Mouse (Mus musculus): Measurements from ENCODE around the gene Gabrb1.
A peak's percentile ranks its signal among the peaks of the same experiment; 100 is the strongest.

Gabrb1 gene

DNA sequence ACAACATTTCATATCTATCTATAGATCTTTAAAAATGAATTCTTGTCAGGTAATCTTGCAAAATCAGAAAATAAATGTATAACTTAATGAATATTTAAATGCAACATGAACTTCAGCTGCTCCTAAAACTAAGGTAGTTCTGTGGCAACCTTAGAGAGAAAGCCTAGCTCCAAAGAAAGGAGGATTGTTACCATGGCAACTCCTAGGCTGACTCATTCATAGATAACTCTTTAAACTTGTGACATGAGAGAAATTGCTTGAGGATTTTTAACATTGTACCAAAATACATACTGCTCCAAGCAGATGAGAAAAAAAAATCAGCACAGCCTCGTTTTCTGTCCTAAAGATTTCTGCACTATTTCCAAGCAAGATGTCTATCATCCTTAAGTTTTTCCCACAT, 171.1 kb downstream of the Gabrb1 start:
- DNase-seq (ENCODE audit: low spot score in 2 of 2), result no peak

DNA sequence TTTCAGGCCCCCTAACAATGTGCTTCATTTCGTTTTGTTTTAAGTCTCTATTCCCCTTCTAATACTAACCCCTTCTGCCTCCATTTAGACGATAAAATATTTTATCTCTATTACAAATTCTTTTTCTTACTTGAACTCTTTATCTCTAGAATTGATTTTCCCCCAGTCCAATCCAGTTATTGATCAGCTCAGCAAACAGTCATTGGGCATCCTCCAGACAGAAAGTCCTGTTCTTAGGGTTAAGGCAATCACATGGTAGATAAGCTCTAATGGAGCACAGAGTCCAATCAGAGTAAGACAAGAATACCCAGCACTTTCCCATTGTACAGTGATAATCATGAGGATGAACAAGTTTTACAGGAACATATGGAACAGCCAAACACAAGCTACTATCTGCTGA, 172.4 kb downstream of the Gabrb1 start:
- DNase-seq (ENCODE audit: low spot score in 2 of 2), result no peak

DNA sequence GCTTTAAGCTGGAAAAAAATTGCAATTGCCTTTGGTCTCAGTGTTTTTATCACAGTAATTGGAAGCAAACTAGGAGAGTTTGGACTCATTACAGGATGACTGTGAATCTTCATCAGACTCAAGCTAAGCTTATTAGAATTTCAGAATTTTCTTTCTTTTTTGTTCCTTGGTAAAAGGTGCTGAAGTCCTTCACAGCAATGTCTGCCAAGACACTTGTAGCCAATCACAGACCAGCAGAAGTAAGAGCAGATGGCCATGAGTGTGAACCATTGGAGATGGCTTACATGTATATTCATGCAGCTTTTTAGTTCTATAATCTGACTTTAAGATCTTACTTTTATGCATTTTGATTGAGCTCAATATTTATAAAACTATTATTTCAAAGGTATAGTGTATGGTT, 184.3 kb downstream of the Gabrb1 start:
- DNase-seq (ENCODE audit: low spot score in 2 of 2), result no peak

DNA sequence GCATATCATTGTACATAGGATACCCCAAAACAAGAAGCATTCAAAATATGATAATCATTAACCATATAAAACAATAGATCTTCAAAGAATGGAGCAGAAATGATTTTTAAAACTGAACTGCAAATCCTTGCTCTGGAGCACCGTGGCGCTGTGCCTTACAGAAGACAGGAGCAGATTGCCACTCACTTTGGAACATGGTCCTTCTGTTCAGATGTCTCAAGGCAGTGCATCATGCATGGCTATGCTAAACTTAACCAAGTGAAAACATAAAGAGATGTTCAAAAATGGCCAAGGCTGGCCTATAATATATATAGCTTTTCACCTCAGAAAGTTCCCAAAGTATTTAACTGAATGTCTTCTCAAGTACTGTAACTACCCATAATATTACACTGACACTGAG, 240.3 kb downstream of the Gabrb1 start:
- no peak for DNase-seq (ENCODE audit: low spot score in 2 of 2)

DNA sequence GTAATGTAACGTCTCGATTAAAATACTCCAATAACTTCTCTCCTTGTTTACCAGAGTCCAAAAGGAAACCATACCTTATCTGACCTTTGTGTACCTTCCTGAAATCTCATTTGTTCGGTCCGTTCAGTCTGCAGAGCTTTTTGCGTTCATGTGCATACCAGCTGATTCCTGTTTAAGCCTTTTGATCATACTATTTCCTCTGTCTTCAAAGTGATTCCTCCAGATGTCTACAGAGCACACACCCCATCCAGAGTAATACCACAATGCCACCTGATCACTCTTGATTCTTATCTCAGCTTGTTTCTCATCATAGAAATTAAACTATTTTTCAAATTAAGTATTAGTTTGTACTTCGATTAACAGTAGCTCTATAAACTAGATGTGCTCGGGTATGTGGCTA, 245.5 kb downstream of the Gabrb1 start:
- DNase-seq (ENCODE audit: low spot score in 2 of 2), result no peak

DNA sequence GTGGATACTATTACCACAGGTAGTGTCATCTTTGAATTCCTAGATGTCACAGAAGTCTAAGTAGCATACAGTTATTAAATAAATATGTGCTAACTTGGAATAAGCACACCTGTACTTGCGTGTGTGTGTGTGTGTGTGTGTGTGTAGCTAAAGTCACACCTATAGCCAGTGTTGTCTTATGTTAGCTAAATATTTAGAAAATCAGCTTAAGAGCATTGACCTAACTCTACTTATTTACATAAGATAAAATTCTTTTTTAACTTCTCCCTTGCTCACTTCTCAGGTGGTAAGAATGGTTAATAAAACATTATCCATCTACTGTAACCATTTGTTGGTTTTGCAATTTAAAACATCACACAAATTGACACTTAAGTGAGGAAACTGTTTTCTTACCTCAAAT, 256.1 kb downstream of the Gabrb1 start:
- no peak for DNase-seq (ENCODE audit: low spot score in 2 of 2)

DNA sequence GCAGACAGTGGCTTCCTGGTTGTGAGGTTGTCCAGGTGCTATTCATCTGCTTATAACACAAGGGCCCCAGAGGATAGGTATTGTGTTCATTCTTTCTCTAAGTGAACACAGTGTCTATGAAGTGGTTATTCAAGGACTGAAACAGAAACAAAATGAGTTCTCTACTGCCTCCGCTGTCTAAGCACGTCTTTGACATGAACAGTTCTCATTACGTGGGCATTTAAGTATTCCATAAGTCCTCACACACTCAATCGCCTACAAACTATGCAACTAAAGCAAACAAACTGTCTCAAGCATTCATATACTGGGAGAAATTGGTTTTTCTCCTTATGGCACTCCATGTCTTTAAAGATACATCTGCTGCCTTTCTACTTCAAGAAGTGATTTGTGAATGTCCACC, 257.8 kb downstream of the Gabrb1 start:
- DNase-seq (ENCODE audit: low spot score in 2 of 2), result no peak

DNA sequence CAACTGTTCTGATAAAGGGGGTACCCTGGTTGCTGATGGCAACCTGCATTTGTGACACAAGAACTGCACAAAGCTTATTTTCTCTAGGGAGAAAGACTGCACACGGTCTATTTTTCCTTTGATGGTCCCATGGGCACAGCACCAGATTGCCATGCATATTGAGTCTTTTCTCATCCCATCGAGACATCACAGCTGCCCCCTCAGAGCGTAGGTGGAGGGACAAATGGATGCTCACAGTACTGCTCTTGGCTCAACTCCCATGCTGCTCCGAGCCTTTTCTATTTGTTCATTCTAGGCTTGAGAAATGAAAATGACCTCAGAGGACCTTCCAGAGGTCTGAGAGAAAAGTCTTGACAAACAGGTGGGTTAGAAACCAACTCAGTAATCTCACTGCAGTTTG, 259.3 kb downstream of the Gabrb1 start:
- DNase-seq (ENCODE audit: low spot score in 2 of 2), result peak; percentile 55 to 70

DNA sequence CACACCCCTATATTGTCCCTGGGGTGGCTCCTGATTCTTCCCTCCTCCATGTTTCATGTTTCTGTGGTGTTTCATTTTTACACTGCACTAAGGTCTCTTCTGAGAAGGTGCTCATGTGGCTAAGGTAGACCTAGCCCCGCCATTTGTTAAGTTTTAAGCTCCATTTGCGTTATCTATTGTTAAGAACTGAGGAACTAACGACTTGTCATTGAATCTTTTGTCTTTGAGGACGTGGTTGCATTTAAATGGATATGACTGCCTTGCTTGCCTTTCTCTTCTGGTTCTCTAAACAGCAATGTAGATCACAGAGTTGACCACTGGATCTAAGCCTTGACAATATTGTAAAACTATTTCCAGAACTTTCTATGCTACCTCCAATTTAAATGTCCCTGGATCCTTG, 265.7 kb downstream of the Gabrb1 start:
- no peak for DNase-seq (ENCODE audit: low spot score in 2 of 2)

DNA sequence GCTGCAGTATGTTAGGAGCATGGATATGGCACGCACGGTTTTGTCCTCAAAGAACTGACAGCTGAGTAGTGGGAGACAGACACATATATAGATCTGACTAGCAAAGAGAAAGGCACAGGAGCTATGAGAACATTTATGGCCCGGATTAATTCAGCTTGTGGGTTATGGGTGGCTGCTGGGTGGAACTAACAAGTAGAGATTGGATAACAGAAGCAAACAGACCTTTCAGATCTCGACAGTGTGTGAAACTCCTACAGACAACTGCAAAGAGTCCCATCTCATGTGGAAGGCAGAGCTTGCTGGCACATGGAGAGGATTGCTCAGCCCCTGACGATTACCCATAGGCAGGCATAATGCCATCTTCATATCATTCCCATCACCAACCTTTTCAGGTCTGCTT, 268.4 kb downstream of the Gabrb1 start:
- peak; percentile 12 to 51 for DNase-seq (ENCODE audit: low spot score in 2 of 2)

DNA sequence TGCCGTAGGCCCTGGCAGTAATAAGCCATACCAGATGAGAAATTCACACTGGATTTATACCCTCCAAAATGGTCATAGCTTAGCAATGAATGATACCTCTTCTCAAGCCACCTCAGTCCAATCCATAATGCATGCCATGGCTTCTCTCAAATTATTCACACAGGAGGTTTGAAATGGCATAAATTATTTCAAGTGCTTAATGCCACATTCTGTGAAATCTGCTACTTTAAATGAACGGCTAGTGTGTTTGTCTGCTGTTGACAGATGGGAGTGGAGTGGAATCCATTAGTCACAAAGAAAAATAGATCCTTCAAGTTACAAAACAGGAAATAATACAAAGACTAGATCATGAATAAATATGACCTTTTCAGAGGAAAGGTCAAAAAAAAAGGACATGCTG, 272.1 kb downstream of the Gabrb1 start:
- DNase-seq (ENCODE audit: low spot score in 2 of 2), result no peak

DNA sequence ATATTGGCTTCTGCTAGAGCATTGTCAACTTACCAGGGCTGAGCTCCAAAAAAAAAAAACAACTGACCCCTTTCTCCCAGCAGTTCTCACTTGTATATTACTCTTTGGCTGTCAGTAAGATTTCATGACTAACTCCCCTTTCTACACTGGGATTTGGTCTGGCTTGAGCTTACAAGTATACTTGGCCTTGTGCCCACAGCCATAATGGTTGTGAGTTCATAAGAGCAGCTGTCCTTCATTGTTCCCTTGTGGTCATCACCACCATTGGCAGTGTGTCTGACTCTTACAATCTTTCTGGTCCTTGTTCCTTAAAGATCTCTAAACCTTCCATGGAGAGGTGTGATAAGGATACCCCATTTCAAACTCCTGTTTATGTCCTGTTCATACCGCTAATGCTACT, 293.5 kb downstream of the Gabrb1 start:
- no peak for DNase-seq (ENCODE audit: low spot score in 2 of 2)

DNA sequence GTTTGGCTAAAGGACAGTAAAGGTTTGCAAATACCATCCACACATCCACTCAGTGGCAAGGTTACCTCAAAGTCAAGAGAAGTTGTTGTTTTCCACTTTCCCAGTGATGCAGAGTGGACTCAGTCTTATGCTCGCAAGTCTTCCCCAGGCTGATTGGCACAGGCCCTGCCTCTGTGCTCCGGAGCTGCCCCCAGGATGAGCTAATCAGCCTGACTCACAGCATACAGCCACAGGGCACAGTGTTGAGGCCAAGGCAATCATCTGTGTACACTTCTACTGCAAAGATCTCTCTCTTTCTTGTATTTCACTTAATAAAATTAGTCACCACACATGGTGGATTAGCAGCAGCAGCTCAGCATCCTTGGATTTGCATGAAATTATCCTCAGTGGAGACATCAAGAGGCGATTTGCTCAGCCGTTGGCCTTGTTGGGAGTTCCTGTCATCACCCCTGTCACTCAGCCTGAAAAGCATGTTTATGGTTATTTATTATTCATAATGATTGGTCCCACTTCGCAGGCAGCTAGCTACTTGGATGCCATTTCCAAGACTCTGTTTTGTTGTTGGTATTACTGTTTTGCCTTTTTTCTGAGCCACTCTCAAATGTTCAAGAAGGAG, 297.3 kb downstream of the Gabrb1 start:
- DNase-seq (ENCODE audit: low spot score in 2 of 2), result no peak

DNA sequence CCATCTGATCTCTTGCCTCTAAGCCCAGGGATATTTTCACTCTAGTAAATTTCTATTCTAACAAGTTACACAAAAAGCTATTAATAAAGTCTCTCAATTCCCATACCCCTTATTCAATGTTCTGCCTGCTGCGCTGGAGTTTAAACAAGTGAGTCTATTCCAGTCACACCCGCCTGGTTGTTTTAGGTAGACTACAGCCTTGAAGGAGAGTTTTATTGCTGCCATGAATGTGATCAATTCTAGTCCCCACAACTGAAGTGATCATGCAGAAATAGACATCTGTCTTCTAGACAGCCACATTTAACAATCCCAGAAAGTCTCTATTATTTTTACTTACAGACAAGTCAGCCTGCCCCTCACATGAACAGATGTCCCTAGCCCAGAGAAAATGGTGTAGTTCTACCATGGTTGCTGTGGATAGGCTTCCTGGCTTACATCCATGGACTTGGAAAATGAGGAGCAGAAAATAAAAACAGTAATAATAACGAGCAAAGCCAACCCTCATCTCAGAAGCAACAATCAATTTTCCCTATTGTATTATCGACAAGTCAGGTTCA, 307.0 kb downstream of the Gabrb1 start:
- DNase-seq (ENCODE audit: low spot score in 2 of 2), result no peak

DNA sequence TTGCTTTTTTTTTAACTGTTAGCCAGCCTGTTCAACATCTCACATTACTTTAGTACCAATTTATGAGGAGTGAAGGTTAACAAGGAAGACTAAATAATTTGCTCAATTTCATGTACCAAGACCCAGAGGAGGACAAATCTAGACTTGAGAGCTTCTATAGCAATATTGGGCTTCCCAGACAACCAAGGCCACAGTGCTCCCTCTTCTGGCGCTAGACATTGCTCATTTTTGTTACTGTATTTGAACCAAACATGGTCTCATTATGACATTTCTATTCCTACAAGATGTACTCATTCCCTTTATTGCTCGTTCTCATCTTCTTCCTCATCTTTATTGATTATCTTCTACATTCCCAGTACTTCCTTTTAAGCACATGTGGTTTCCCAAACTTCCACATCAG, 307.6 kb downstream of the Gabrb1 start:
- no peak for DNase-seq (ENCODE audit: low spot score in 2 of 2)

DNA sequence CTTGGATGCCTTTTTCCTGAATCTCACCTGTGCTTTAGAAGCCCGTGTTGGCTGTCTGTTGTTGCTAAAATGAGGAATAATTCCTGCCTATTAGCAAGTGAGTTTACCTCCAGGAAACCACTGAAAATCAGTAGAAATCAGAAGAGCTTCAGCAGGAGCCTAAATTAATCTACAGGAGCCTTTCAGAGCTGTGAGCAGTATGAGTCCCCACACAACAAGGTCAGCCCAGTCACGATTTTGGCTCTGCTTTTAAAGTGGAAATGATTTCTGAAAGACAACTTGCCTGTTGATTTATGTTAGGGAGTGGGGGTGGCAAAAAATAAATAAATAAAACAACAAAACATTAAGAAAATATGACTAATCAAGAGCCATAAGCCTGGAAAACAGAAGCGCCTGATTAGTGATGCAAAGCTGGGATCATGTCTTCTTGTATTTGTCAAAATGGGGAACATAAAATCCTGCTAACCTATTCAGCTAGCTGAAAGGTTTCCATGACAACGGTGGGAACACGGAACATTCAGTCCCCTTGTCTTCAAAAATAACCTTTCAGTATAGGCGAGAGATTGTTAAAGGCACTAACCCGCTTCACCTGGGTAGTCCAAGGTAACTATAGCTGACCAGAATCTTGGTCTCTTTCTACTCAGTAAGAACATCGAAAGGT, 312.4 kb downstream of the Gabrb1 start:
- peak in 1 of 2 experiments; percentile 20 for DNase-seq (ENCODE audit: low spot score in 2 of 2)

DNA sequence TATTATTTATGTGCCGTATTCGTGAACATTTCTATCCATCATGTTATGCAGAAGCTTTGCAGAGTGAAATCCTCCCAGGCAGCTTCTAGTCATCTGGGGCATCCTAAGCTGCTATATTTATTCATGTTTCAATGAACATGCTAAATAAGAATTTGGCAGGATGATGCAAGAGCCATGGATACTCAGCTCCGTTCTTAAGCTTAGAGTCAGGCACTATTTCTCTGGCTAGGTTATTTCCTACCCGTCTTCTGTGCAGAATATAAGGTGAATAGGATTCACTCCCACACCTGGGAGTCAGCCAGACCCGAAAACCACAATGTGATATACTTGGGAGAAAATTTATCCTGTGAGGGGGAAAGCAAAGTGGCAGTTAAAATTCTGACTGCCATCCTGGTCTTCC, 314.9 kb downstream of the Gabrb1 start:
- DNase-seq (ENCODE audit: low spot score in 2 of 2), result no peak

DNA sequence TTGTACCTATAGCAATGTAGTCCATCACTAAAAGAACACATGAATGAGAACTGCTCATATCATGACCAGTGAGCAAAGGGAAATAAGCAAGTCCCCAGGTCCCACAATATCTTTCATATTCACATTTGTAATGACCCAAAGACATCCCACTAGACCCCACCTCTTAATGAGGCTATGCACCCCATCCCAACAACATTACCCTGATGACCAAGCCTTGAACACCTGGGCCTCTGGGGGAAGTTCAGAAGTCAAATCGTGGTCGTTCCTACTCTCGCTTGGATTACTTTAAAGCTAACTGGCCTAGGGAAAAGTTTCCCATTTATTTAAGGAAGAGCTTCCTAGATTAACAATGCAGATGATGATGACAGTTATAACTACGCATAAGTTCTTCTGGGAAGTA, 318.2 kb downstream of the Gabrb1 start:
- DNase-seq (ENCODE audit: low spot score in 2 of 2), result no peak

DNA sequence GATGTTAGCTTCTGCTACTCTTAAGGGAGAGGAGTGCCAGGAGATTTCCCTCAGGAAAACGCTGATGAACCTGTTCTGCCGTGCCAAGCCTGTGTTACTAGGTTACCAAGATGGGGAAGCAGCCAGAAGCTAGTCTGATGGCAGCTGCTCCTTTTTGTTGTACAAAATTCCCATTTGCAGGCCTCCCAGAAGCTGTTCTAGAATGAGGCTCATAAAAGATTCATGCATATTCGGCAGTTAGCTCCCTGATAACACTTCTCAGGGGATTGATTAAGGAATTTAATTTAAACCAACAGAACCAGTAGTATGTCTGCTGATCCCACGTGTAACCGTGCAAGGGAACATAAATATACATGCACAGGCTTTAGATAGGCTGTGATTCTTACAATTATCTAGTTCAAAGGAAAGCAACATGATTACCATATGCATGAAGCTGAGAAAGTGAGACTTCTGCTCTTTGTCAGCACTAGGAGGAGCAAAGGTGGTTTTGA, 318.7 kb downstream of the Gabrb1 start:
- peak; percentile 55 for DNase-seq (ENCODE audit: low spot score in 2 of 2)

DNA sequence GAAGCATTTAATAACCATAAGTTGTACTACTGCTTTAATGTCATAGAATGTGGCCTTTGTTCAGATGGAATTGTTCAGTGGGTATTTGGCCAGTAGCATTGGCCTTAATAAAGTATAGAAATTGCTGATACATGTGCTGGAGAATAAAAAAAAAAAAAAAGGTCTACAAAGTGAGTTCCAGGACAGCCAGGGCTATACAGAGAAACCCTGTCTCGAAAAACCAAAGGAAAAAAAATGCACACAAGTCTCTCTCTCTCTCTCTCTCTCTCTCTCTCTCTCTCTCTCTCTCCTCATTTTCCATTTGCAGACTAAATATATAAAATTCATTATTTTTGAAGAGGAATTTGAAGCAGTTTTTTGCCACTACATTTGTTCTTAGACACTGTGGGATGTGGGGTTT, 328.6 kb downstream of the Gabrb1 start:
- DNase-seq (ENCODE audit: low spot score in 2 of 2), result no peak

DNA sequence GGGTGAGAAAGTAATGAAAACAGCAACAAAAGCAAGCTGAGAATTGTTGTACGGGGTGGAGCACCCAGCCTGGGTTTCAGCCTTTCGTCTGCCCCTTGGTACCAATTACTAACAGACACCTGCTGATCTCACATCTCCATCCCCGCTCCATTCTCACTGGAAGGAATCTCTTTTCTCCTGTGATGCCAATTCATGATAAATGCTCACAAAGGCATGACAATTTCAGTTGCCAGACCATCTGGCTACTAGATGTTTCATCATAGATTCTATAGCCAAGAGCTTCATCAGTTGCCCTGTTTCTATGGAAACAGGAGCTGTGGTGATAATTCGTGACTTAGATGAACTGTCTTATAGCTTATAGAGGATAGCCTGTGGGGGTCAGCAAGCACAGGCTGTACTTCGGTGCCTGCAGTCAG, 329.1 kb downstream of the Gabrb1 start:
- DNase-seq (ENCODE audit: low spot score in 2 of 2), result no peak

DNA sequence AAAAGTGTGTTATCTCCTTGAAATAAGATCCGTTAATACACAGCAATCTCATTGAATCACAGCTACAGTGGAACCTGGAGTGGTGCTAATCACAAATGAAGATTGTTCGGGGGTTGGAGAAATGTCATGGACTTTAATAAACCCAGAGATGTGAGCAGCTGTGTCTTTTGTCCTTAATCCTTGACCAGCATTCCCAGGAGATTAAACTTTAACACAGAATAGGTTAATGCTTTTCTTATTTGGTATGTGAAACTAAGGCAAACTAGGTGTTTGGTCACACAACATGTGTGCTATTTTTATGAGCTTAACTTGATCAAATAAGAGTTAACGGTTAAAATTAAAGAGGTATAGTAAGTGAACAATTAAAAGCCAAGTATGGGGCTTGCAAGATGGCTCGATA, 341.6 kb downstream of the Gabrb1 start:
- no peak for DNase-seq (ENCODE audit: low spot score in 2 of 2)

DNA sequence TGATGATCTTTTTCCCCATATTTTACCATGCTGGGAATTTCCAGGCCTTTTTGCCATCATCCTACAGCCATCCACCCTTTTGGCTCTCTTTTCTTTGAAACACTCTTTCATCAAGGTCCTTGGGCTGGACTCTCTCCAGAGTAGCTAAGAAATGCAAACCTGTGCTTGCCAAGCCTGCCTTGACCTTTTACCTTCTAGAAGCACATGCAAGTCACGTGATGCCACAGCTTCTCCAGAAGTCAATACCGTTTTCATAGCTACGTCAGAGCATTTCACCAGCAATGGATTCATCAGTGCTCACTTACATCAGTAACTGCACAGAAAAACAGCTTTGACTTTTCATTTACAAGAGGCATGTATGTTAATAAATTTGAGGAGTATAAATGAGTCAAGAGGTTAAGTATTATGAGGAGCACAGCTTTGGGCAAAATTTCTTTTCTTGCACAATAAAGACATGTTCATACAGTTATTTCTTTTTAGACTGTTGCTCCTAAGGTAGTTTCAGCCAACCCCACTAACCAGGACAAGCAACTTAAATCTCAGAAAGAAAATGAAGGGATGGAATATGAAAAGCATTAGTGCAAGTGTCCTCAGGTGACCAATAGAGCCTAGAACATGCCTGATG, 346.0 kb downstream of the Gabrb1 start:
- DNase-seq (ENCODE audit: low spot score in 2 of 2), result no peak
